Mouse (Mus musculus) erythroblast, embryonic 14.5 days (primary cell): Measurements from ENCODE around the gene Coq7.

ENCODE experiments used
- GATA1 ChIP-seq: IDR thresholded peaks from 2 replicates; pipeline ENCODE4 v1.6.1; 2012; ENCODE audit warnings: low read length, inconsistent platforms, mixed read lengths
- TAL1 ChIP-seq: IDR thresholded peaks from 3 replicates; pipeline ENCODE4 v1.6.1; 2012; ENCODE audit warnings: low read length, inconsistent platforms, mixed read lengths

GRCm38 (mm10) chr7:118482001-118482400 lies 51.2 kb downstream of the Coq7 start:
- TF ChIP-seq GATA1 = no peak
- TF ChIP-seq TAL1 = no peak
